12 mouse cellular contexts compared by ENCODE assay signal in genomic region chr3:96226695-96227648, GRCm38 (mm10). TPM values are rescaled to one million over a fixed set of nuclear protein-coding genes. Genes with fewer than 3 reads are reported as not detected.
DNase-seq lines count a peak whose midpoint lies in the region; ATAC-seq and TF ChIP-seq lines count a peak whose summit lies in the region.
"Had no signal": no experiment of that assay in that cellular context is flagged by ENCODE, and none has a peak within 500 bp of the region (broad histone marks: within the 10 kb centered on the region; RNA-seq: fewer than 3 reads in every experiment).

No protein-coding gene starts in this region.

- no peaks in the 10 kb centered on the region for H3K36me3 ChIP-seq in heart, postnatal 0 days (replicated peaks; ENCODE audit: control insufficient read depth, insufficient read depth, low read length)
- H3K36me3 ChIP-seq: hindbrain, embryonic 12.5 days; midbrain, embryonic 12.5 days; stomach, embryonic 15.5 days had no signal

- peak; percentile 47 for DNase-seq in heart, adult 8-10 months (ENCODE audit: low spot score)
- DNase-seq in heart, postnatal 4 days = no peak
- DNase-seq in 3T3-L1 (ENCODE audit: low read depth, low spot score) (peak; percentile 96), NIH3T3 (ENCODE audit: low read depth) (peak; percentile 84)
- no peak for DNase-seq in heart, postnatal 0 days (ENCODE audit: low spot score)
- no peak for DNase-seq in kidney, postnatal 36 days
- DNase-seq in gastrocnemius, adult 18-20 months (ENCODE audit: low spot score) = no peak
- no peak for DNase-seq in thymus, postnatal 0 days (ENCODE audit: low spot score)
- DNase-seq: cerebellum, adult 9-11 months had no signal

- WGBS in heart, postnatal 0 days = 61% methylated on average over 8 of the region's 8 CpGs

- no peaks in the 10 kb centered on the region for H3K9me3 ChIP-seq in heart, postnatal 0 days (replicated peaks; ENCODE audit: control insufficient read depth, low read length)
- H3K9me3 ChIP-seq: hindbrain, embryonic 12.5 days; midbrain, embryonic 12.5 days; stomach, embryonic 15.5 days had no signal

- no peak for TF ChIP-seq CTCF in heart, postnatal 0 days (IDR thresholded peaks at IDR 0.05; ENCODE audit: low read depth)

- ATAC-seq in heart, postnatal 0 days (ENCODE audit: insufficient read depth, low read depth) = peak; percentile 47

- H3K4me1 ChIP-seq in heart, postnatal 0 days (ENCODE audit: control insufficient read depth, insufficient read depth) = peaks cover 28% of the 10 kb centered on the region
- H3K4me1 ChIP-seq: stomach, embryonic 15.5 days had no signal

- H3K4me3 ChIP-seq in heart, postnatal 0 days (ENCODE audit: low read depth, low read length) = no peak overlapping the region
- H3K4me3 ChIP-seq: hindbrain, embryonic 12.5 days; midbrain, embryonic 12.5 days; stomach, embryonic 15.5 days had no signal

- TF ChIP-seq EP300 in heart, postnatal 0 days (IDR thresholded peaks at IDR 0.05; ENCODE audit: low read depth) = no peak

- H3K27me3 ChIP-seq in heart, postnatal 0 days (ENCODE audit: control insufficient read depth, insufficient read depth, low read length) = no peaks in the 10 kb centered on the region
- H3K27me3 ChIP-seq: hindbrain, embryonic 12.5 days; midbrain, embryonic 12.5 days; stomach, embryonic 15.5 days had no signal

- no peak overlapping the region for H3K9ac ChIP-seq in heart, postnatal 0 days (replicated peaks; ENCODE audit: low read depth, low read length)
- H3K9ac ChIP-seq: hindbrain, embryonic 12.5 days; midbrain, embryonic 12.5 days; stomach, embryonic 15.5 days had no signal

- H3K27ac ChIP-seq in heart, postnatal 0 days (ENCODE audit: low read depth) = no peak overlapping the region
- H3K27ac ChIP-seq: hindbrain, embryonic 12.5 days; midbrain, embryonic 12.5 days; stomach, embryonic 15.5 days had no signal

- H3K4me2 ChIP-seq in heart, postnatal 0 days (ENCODE audit: low read depth, low read length) = no peak overlapping the region
- H3K4me2 ChIP-seq: hindbrain, embryonic 12.5 days; midbrain, embryonic 12.5 days; stomach, embryonic 15.5 days had no signal

RNA-seq across cellular contexts. Expression of gene Hist2h2be, which starts 6.1 kb away (rescaled TPM):
- 10 to 100 TPM in 2 of 4 experiments, 1 to 10 TPM in 2; 8.3 to 10.2 (median 9.8) TPM for total RNA-seq in heart, adult 8-10 months (2022)
- 1 to 10 TPM; 5.7 to 5.8 TPM for total RNA-seq in heart, postnatal 4 days (2021)
- total RNA-seq in heart, postnatal 0 days (2014; rRNA removed; ENCODE audit: low replicate concordance) = 13.2 and 22.1 TPM in 2 replicates
- 6.4 and 7.6 TPM in 2 replicates for polyA plus RNA-seq in heart, postnatal 0 days (2015; fragmentation: Nextera tagmentation; extraction: Ambion mirVana)
- 1 to 10 TPM; 4.2 to 6.2 TPM for total RNA-seq in gastrocnemius, adult 18-20 months (2021)
- 8.6 and 10.0 TPM in 2 replicates for polyA plus RNA-seq in thymus, postnatal 0 days (2015; fragmentation: Nextera tagmentation; extraction: Ambion mirVana)

RNA-seq across cellular contexts. Expression of gene Hist2h2ac, which starts 6.3 kb away (rescaled TPM):
- total RNA-seq in heart, adult 8-10 months (2022) = 10 to 100 TPM; 17.5 to 26.5 (median 24.3) TPM
- 100 to 1,000 TPM; 205 to 211 TPM for total RNA-seq in heart, postnatal 4 days (2021)
- 861 and 913 TPM in 2 replicates for total RNA-seq in heart, postnatal 0 days (2014; rRNA removed; ENCODE audit: low replicate concordance)
- 2.5 and 3.4 TPM in 2 replicates for polyA plus RNA-seq in heart, postnatal 0 days (2015; fragmentation: Nextera tagmentation; extraction: Ambion mirVana)
- total RNA-seq in gastrocnemius, adult 18-20 months (2021) = 10 to 100 TPM in 1 of 2 experiments, 1 to 10 TPM in 1; 6.7 to 12.5 TPM
- polyA plus RNA-seq in thymus, postnatal 0 days (2015; fragmentation: Nextera tagmentation; extraction: Ambion mirVana) = 41.4 and 51.6 TPM in 2 replicates

RNA-seq across cellular contexts. Expression of gene Hist2h2ab, which starts 7.3 kb away (rescaled TPM):
- total RNA-seq in heart, adult 8-10 months (2022) = 1 to 10 TPM; 1.4 to 3.6 (median 2.9) TPM
- total RNA-seq in heart, postnatal 4 days (2021) = 10 to 100 TPM; 25.5 to 29.9 TPM
- total RNA-seq in heart, postnatal 0 days (2014; rRNA removed; ENCODE audit: low replicate concordance) = 41.6 and 50.4 TPM in 2 replicates
- polyA plus RNA-seq in heart, postnatal 0 days (2015; fragmentation: Nextera tagmentation; extraction: Ambion mirVana) = not detected in 2 replicates
- 1 to 10 TPM in 1 of 2 experiments, under 1 TPM in 1; 0.62 to 1.8 TPM for total RNA-seq in gastrocnemius, adult 18-20 months (2021)
- 0.94 and 1.8 TPM in 2 replicates for polyA plus RNA-seq in thymus, postnatal 0 days (2015; fragmentation: Nextera tagmentation; extraction: Ambion mirVana)
- polyA plus RNA-seq: hindbrain, embryonic 12.5 days; stomach, embryonic 15.5 days had no signal

RNA-seq across cellular contexts. Expression of gene Bola1, which starts 7.5 kb away (rescaled TPM):
- total RNA-seq in heart, adult 8-10 months (2022) = 10 to 100 TPM; 24.1 to 35.6 (median 29.8) TPM
- total RNA-seq in heart, postnatal 4 days (2021) = 10 to 100 TPM; 18.8 to 20.9 TPM
- total RNA-seq in heart, postnatal 0 days (2014; rRNA removed; ENCODE audit: low replicate concordance) = 30.0 and 78.1 TPM in 2 replicates
- polyA plus RNA-seq in heart, postnatal 0 days (2015; fragmentation: Nextera tagmentation; extraction: Ambion mirVana) = 52.4 and 55.3 TPM in 2 replicates
- total RNA-seq in gastrocnemius, adult 18-20 months (2021) = 10 to 100 TPM; 27.8 to 31.6 TPM
- 84.7 and 86.0 TPM in 2 replicates for polyA plus RNA-seq in thymus, postnatal 0 days (2015; fragmentation: Nextera tagmentation; extraction: Ambion mirVana)

RNA-seq across cellular contexts. Expression of gene Hist2h3c2, which starts 12.0 kb away (rescaled TPM):
- 1 to 10 TPM; 4.1 to 8.4 (median 6.8) TPM for total RNA-seq in heart, adult 8-10 months (2022)
- total RNA-seq in heart, postnatal 4 days (2021) = 100 to 1,000 TPM; 209 to 211 TPM
- total RNA-seq in heart, postnatal 0 days (2014; rRNA removed; ENCODE audit: low replicate concordance) = 551 and 927 TPM in 2 replicates
- 2.3 and 2.6 TPM in 2 replicates for polyA plus RNA-seq in heart, postnatal 0 days (2015; fragmentation: Nextera tagmentation; extraction: Ambion mirVana)
- 1 to 10 TPM; 4.7 to 4.9 TPM for total RNA-seq in gastrocnemius, adult 18-20 months (2021)
- 30.0 and 47.7 TPM in 2 replicates for polyA plus RNA-seq in thymus, postnatal 0 days (2015; fragmentation: Nextera tagmentation; extraction: Ambion mirVana)

Comparison
In these comparisons a context has a peak if more than half of its experiments do, and no peak if none do; other contexts are left out.
1. DNase-seq: peak in heart, adult 8-10 months (single experiment), 3T3-L1 (single experiment) and NIH3T3 (single experiment); none in heart, postnatal 4 days (single experiment), heart, postnatal 0 days (single experiment), kidney, postnatal 36 days (0 of 2), gastrocnemius, adult 18-20 months (single experiment) and thymus, postnatal 0 days (single experiment).
2. RNA of gene Hist2h2ac, which starts 6.3 kb away (total RNA-seq): 861 to 913 TPM in heart, postnatal 0 days and 205 to 211 TPM in heart, postnatal 4 days; 17.5 to 26.5 TPM in heart, adult 8-10 months and 6.7 to 12.5 TPM in gastrocnemius, adult 18-20 months; every median in the first group is over 4 times any median in the second.